Mouse (Mus musculus): Measurements from ENCODE around the gene Zfyve19. TPM values are rescaled to one million over a fixed set of nuclear protein-coding genes. Genes with fewer than 3 reads are reported as not detected.

Zfyve19 gene
- polyA plus RNA-seq, 1 experiment from 2014 or later = 61.4 TPM

GRCm38 (mm10) chr2:119172862-119173576 is 35.4 kb upstream of the Zfyve19 start:
- Histone ChIP-seq H3K27me3 (no peaks in the 10 kb centered on the region), H3K4me3 (replicated peaks) (no peak overlapping the region), H3K4me1 (peaks cover 10% of the 10 kb centered on the region), H3K9me3 (replicated peaks) (no peaks in the 10 kb centered on the region), H3K9ac (no peak overlapping the region), H3K27ac (replicated peaks) (peak overlapping the region; percentile 35; the same call in 1 of the 2 replicates), H3K36me3 (peaks cover 14% of the 10 kb centered on the region; the same call in 1 of the 2 replicates), H3K4me2 (replicated peaks) (no peak overlapping the region)
- WGBS = 32% methylated on average over 13 of the region's 13 CpGs
- no peak for ATAC-seq (ENCODE audit: insufficient number of reproducible peaks, low FRiP score, low TSS enrichment, low read depth)

- H3K4me3 ChIP-seq (replicated peaks) = no peak within 1 kb of the TSS
- no peaks in the 10 kb centered on the region for H3K27me3 ChIP-seq
- ATAC-seq (ENCODE audit: insufficient number of reproducible peaks, low FRiP score, low TSS enrichment, low read depth) = no peak
- peaks cover 9% of the 10 kb centered on the region; the same call in 1 of the 2 replicates for H3K4me1 ChIP-seq
- peaks cover 15% of the 10 kb centered on the region; the same call in 1 of the 2 replicates for H3K36me3 ChIP-seq
- H3K4me2 ChIP-seq (replicated peaks) = no peak within 1 kb of the TSS
- peak within 1 kb of the TSS; percentile 49 for H3K27ac ChIP-seq (replicated peaks)
- H3K9me3 ChIP-seq (replicated peaks) = no peaks in the 10 kb centered on the region
- no peak within 1 kb of the TSS for H3K9ac ChIP-seq
- WGBS = 39% methylated on average over 8 of the region's 8 CpGs
Observed at GRCm38 (mm10) chr2:119173991-119174651, 34.3 kb upstream of the Zfyve19 start, which contains the start of gene Gm14137. Gm14137 (plus strand) TSS chr2:119174509.

GRCm38 (mm10) chr2:119174866-119175265 is 33.6 kb upstream of the Zfyve19 start:
- peaks cover 21% of the 10 kb centered on the region for H3K36me3 ChIP-seq
- no peak for ATAC-seq (ENCODE audit: insufficient number of reproducible peaks, low FRiP score, low TSS enrichment, low read depth)
- no peaks in the 10 kb centered on the region for H3K27me3 ChIP-seq
- whole genome bisulfite sequencing = 64% methylated on average over 14 of the region's 14 CpGs
- H3K9me3 ChIP-seq (replicated peaks) = no peaks in the 10 kb centered on the region
- no peak overlapping the region for H3K4me2 ChIP-seq (replicated peaks)
- H3K4me3 ChIP-seq (replicated peaks) = no peak overlapping the region
- H3K9ac ChIP-seq = no peak overlapping the region
- H3K4me1 ChIP-seq = peaks cover 9% of the 10 kb centered on the region; the same call in 1 of the 2 replicates
- H3K27ac ChIP-seq (replicated peaks) = peak overlapping the region; percentile 49; the same call in 1 of the 2 replicates

- H3K4me2 ChIP-seq (replicated peaks) = no peak overlapping the region
- peaks cover 9% of the 10 kb centered on the region; the same call in 1 of the 2 replicates for H3K4me1 ChIP-seq
- H3K36me3 ChIP-seq = peaks cover 29% of the 10 kb centered on the region
- H3K4me3 ChIP-seq (replicated peaks) = no peak overlapping the region
- no peak overlapping the region for H3K9ac ChIP-seq
- ATAC-seq (ENCODE audit: insufficient number of reproducible peaks, low FRiP score, low TSS enrichment, low read depth) = no peak
- H3K9me3 ChIP-seq (replicated peaks) = no peaks in the 10 kb centered on the region
- H3K27me3 ChIP-seq = no peaks in the 10 kb centered on the region
- no peak overlapping the region for H3K27ac ChIP-seq (replicated peaks)
- 54% methylated on average over 6 of the region's 6 CpGs for WGBS
Observed at GRCm38 (mm10) chr2:119175614-119176013, 32.8 kb upstream of the Zfyve19 start.

GRCm38 (mm10) chr2:119176761-119177160 is 31.7 kb upstream of the Zfyve19 start:
- H3K9me3 ChIP-seq (replicated peaks) = no peaks in the 10 kb centered on the region
- no peaks in the 10 kb centered on the region for H3K27me3 ChIP-seq
- H3K36me3 ChIP-seq = peaks cover 33% of the 10 kb centered on the region
- no peak overlapping the region for H3K4me3 ChIP-seq (replicated peaks)
- H3K9ac ChIP-seq = no peak overlapping the region
- H3K27ac ChIP-seq (replicated peaks) = no peak overlapping the region
- peaks cover 9% of the 10 kb centered on the region; the same call in 1 of the 2 replicates for H3K4me1 ChIP-seq
- ATAC-seq (ENCODE audit: insufficient number of reproducible peaks, low FRiP score, low TSS enrichment, low read depth) = no peak
- no peak overlapping the region for H3K4me2 ChIP-seq (replicated peaks)
- WGBS = 48% methylated on average over 3 of the region's 3 CpGs

- peaks cover 9% of the 10 kb centered on the region; the same call in 1 of the 2 replicates for H3K4me1 ChIP-seq
- H3K27ac ChIP-seq (replicated peaks) = no peak overlapping the region
- no peaks in the 10 kb centered on the region for H3K27me3 ChIP-seq
- H3K4me3 ChIP-seq (replicated peaks) = no peak overlapping the region
- no peak for ATAC-seq (ENCODE audit: insufficient number of reproducible peaks, low FRiP score, low TSS enrichment, low read depth)
- H3K36me3 ChIP-seq = peaks cover 33% of the 10 kb centered on the region
- no peak overlapping the region for H3K9ac ChIP-seq
- 73% methylated on average over 5 of the region's 5 CpGs for WGBS
- H3K4me2 ChIP-seq (replicated peaks) = no peak overlapping the region
- no peaks in the 10 kb centered on the region for H3K9me3 ChIP-seq (replicated peaks)
Observed at GRCm38 (mm10) chr2:119177384-119177939, 31.0 kb upstream of the Zfyve19 start.

- Histone ChIP-seq H3K36me3 (peaks cover 48% of the 10 kb centered on the region), H3K9me3 (replicated peaks) (no peaks in the 10 kb centered on the region), H3K4me2 (replicated peaks) (no peak overlapping the region), H3K4me1 (no peaks in the 10 kb centered on the region), H3K9ac (no peak overlapping the region), H3K27me3 (no peaks in the 10 kb centered on the region), H3K4me3 (replicated peaks) (no peak overlapping the region), H3K27ac (replicated peaks) (no peak overlapping the region)
- WGBS = 82% methylated on average over 7 of the region's 7 CpGs
- ATAC-seq (ENCODE audit: insufficient number of reproducible peaks, low FRiP score, low TSS enrichment, low read depth) = no peak
Observed at GRCm38 (mm10) chr2:119182914-119183313, 25.5 kb upstream of the Zfyve19 start.

- H3K4me1 ChIP-seq = 0 out of 2 replicates have a peak, but pooled peaks cover 4% of the 10 kb centered on the region
- peak; percentile 82 for ATAC-seq (ENCODE audit: insufficient number of reproducible peaks, low FRiP score, low TSS enrichment, low read depth)
- peak overlapping the region; percentile 58 for H3K4me2 ChIP-seq (replicated peaks)
- H3K4me3 ChIP-seq (replicated peaks) = peak overlapping the region; percentile 33
- no peak overlapping the region for H3K9ac ChIP-seq
- H3K27ac ChIP-seq (replicated peaks) = no peak overlapping the region
- H3K27me3 ChIP-seq = no peaks in the 10 kb centered on the region
- no peaks in the 10 kb centered on the region for H3K9me3 ChIP-seq (replicated peaks)
- 3% methylated on average over 15 of the region's 15 CpGs for WGBS
- peaks cover 14% of the 10 kb centered on the region for H3K36me3 ChIP-seq
Observed at GRCm38 (mm10) chr2:119189029-119189710, 19.2 kb upstream of the Zfyve19 start.

- no peak overlapping the region for H3K9ac ChIP-seq
- H3K4me2 ChIP-seq (replicated peaks) = no peak overlapping the region
- WGBS = 84% methylated on average over 5 of the region's 5 CpGs
- H3K4me1 ChIP-seq = 0 out of 2 replicates have a peak, but pooled peaks cover 4% of the 10 kb centered on the region
- H3K9me3 ChIP-seq (replicated peaks) = no peaks in the 10 kb centered on the region
- H3K36me3 ChIP-seq = no peaks in the 10 kb centered on the region
- no peak overlapping the region; the same call in 1 of the 2 replicates for H3K27ac ChIP-seq (replicated peaks)
- no peak overlapping the region for H3K4me3 ChIP-seq (replicated peaks)
- H3K27me3 ChIP-seq = no peaks in the 10 kb centered on the region
- ATAC-seq (ENCODE audit: insufficient number of reproducible peaks, low FRiP score, low TSS enrichment, low read depth) = no peak
Observed at GRCm38 (mm10) chr2:119190969-119191368, 17.4 kb upstream of the Zfyve19 start.

- H3K27ac ChIP-seq (replicated peaks) = no peak overlapping the region; the same call in 1 of the 2 replicates
- ATAC-seq (ENCODE audit: insufficient number of reproducible peaks, low FRiP score, low TSS enrichment, low read depth) = no peak
- no peaks in the 10 kb centered on the region for H3K36me3 ChIP-seq
- WGBS = 81% methylated on average over 5 of the region's 5 CpGs
- no peaks in the 10 kb centered on the region for H3K9me3 ChIP-seq (replicated peaks)
- H3K4me1 ChIP-seq = peaks cover 15% of the 10 kb centered on the region
- H3K9ac ChIP-seq = no peak overlapping the region
- H3K27me3 ChIP-seq = no peaks in the 10 kb centered on the region
- no peak overlapping the region for H3K4me3 ChIP-seq (replicated peaks)
- H3K4me2 ChIP-seq (replicated peaks) = no peak overlapping the region
Observed at GRCm38 (mm10) chr2:119194140-119194539, 14.3 kb upstream of the Zfyve19 start.
